Mouse (Mus musculus): ENCODE results near the gene Grid1.

- TF ChIP-seq POLR2A (IDR thresholded peaks at IDR 0.05; ENCODE audit: low read depth, low read length) (no peak), CTCF (conservative IDR thresholded peaks at IDR 0.05; ENCODE audit: insufficient read depth, insufficient read length, low read depth, low read length) (no peak)
These were observed 666.1 kb downstream of the Grid1 start for GRCm38 (mm10) chr14:35486017-35486416.

Data from kidney, adult 2 months (tissue).